Mouse (Mus musculus) spleen, adult 12 weeks (tissue): ENCODE measurements at regions not wholly inside any gene's neighbourhood (a gene's known extent, or its start where the extent isn't known, plus 50 kb on each side); places are given as distances from the start of the nearest gene placed in this dataset.

ENCODE experiments used
- DNase-seq: peaks from one replicate; pipeline ENCODE4 v3.0.0; 2022; ENCODE audit warnings: low spot score

DNA sequence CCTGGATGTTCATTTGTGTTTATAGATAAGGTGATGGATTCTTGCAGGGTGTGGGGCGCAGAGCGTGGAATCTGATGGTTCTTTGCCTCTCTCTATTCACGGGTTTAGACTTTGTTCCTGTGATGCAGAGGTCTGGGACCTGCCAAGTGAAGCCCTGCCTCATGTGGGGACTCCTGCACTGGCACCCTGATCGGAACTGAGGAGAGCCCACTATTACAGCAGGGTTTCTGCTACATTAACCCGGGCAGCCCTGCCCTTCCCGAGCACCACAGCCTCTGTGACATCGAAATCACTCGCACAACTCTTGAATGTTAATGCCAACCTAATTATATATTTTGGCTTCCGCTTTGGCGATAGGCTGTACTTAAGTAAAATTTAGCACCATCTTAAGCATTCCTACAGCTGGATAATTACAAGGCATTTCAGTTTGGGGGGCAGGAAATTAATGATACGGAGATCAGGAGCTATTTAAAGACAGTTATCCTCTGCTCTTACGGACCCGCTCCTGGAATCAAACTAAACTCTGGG lies 294.7 kb downstream of the Irs2 start:
- DNase-seq = no peak

GRCm38 (mm10) chr8:10712118-10712689 lies 296.1 kb downstream of the Irs2 start:
- no peak for DNase-seq

DNA sequence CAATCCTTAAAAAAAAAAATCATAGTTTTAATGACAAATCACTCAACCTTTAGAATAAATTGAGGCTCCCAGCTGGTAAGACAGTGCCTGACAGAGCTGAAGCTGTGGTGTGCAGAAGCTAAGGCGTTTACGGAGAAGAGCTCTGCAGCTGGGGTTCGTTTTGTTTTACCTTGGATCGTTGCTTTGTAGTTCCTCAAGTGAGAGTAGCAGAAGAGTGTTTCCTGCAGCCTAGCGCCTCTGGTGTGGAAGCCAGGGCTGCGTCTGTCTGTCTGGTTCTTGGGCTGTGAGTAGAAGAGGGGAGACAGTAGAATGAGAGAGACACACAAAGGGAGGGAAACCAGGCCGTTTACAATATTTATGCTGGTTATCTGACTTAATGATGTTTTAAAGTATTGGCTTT lies 296.8 kb downstream of the Irs2 start:
- no peak for DNase-seq

DNA sequence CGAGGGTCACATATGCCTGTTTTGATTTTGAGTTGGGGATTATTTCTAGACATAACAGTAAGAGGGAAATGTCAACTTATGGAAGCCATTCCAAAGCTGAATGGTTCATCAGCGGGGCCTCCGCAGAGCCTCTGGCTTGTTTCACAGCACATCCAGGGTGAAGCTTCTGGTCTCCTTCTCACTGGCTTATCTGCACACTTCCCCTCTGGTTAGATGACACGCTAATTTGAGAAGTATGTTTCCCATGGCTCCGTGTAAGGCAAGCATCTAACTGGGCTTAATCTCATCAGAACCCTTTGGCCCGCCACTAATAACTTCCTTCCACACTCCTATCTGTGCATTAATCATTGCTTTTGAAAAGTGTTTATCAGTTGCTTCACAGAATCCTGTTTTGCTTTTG lies 299.7 kb downstream of the Irs2 start:
- DNase-seq = no peak

DNA sequence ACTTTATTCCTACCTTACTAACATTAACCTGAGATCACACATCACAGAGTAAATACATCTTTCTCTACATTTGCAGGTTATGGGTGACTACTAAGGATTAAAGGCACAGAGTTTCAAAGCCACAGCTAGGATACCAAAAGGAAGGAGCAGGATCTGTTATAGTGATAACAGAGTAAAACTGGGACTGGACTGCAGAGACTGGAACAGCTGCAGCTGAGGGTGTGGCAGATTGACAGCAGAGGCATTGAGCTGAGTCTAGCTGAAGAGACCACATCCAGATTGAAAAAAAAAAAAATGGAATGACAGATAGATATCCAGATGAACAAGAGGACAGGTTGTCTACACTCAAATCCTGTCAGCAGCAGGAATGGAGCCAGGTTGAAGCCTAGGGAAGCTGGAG lies 301.1 kb downstream of the Irs2 start:
- no peak for DNase-seq

GRCm38 (mm10) chr8:10705909-10706308 lies 302.3 kb downstream of the Irs2 start:
- DNase-seq = no peak

GRCm38 (mm10) chr8:10702755-10703154 lies 305.5 kb downstream of the Irs2 start:
- no peak for DNase-seq

DNA sequence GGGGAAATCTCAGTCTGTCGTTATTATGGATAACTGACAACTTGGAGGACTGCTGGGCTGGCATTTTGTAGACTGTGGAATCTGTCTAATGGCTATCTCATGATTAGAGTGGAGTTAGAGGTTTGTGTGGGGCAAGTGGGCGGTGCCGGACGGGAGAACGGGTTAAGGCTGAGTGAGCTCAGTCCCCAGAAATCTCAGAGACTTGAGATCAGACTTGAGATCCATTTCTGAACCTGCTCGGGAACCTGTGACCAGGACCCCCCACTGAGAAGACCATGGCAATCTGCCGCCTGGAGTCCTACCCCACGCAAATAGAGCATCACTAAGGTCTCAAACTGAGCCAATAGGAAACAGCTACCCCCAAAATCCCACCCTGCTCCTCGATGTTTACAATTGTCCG lies 306.0 kb downstream of the Irs2 start:
- no peak for DNase-seq

DNA sequence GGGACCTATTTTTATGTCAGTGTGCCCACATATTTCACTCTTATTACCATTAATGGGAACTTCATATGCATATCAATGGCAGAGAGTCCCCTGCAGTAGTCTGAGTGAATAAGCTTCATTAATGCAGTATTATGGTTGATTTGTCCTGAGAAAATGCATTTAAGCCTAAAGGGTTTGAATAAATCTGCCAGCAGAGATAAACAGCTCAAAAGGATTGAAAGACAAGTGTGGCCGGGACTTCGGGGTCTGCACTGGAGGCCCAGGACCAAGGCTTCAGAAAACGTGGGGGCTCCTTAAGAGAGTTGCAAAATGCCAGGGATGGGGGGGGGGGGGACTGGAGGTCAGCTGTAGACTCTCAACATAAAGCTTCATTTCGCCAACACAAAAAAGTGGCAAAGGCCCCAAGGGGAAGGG lies 306.6 kb downstream of the Irs2 start:
- DNase-seq = no peak

GRCm38 (mm10) chr8:10701226-10701625 lies 307.0 kb downstream of the Irs2 start:
- DNase-seq = no peak

GRCm38 (mm10) chr8:10699669-10700068 lies 308.6 kb downstream of the Irs2 start:
- DNase-seq = no peak

DNA sequence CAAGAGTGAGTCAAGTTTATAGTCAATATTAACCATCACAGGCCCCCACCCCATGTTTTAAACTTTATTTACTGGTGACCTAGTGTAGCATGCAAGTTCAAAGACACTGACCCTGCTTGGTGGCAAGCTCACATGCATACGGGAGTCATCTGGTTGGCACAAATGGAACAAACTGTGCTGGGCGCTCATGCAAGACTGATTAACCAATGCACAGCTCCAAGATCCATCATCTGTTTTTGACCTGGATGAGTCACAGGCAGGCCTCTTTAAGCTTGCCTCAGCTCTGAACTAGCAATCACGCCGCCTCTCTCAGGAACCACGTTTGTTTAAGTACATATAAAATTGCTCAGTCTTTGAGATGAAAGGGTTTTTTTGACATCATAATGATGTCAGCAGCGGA lies 313.1 kb downstream of the Irs2 start:
- no peak for DNase-seq

GRCm38 (mm10) chr8:10690659-10691058 lies 317.6 kb downstream of the Irs2 start:
- DNase-seq = no peak

DNA sequence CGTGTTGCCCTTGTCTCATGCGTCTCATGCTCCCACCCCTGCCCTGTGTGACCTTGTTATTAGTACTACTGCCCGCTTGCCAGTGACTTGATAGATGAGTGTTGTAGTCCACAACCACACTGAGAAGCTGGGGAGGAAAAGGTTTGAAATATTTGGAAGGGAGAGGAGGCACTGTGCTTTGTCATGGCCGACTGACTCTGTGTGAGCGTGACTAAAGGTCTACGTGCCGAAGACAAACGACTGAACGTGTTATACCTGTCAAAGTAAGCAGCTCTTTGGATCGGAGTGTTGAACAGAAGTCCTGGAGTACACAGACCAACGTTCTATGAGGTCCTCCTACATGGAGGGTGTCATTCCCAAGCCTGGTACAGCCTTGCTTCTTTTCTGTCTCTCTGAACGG lies 318.4 kb downstream of the Irs2 start:
- DNase-seq = no peak

- no peak for DNase-seq
Observed at GRCm38 (mm10) chr8:10687867-10688561, 320.2 kb downstream of the Irs2 start.
